Mouse (Mus musculus): ENCODE data around the gene Cpxm2. TPM values are rescaled to one million over a fixed set of nuclear protein-coding genes. Genes with fewer than 3 reads are reported as not detected.
A peak's percentile ranks its signal among the peaks of the same experiment; 100 is the strongest.

Gene Cpxm2
- polyA plus RNA-seq (2015; fragmentation: Nextera tagmentation; extraction: Ambion mirVana): 1.6 and 3.9 TPM in 2 replicates

DNA sequence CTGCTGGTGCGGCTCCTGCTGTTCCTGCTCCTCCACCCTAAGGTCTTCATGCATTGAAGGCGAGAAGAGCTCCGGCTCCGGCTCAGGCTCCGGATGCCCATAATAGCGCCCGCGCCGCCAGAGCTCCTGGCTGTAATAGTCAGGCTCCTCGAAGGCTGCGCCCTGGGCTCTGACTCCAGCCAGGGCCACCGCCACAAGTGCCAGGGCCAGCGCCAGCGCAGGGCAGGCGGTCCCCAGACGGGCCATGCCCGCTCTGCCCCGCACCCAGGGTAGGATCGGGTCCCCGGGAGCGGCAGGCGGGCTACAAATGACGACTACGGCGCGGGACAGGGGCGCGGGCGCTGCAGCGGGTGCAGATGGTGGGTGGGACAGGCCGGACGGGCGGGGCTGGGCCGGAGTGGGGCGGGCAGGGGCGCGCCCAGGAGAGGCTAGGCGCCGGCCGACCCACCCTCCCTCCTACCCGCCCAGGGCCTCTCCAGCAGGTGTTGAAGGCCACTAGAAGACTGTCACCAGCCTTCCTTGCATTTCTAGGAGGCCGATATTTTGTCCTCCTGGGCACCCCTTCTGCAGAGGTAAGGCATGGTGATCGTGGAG, at the start of gene Cpxm2:
Cpxm2 (minus strand) TSS at position 372 of the 594 bp plus-strand sequence.
- peaks cover 11% of the 10 kb centered on the region for H3K4me1 ChIP-seq
- ATAC-seq (replicated peaks; ENCODE audit: low FRiP score): peak; percentile 25; the same call in 1 of the 2 replicates
- peak within 1 kb of the TSS; percentile 37 for H3K9ac ChIP-seq
- H3K4me3 ChIP-seq (replicated peaks): peak within 1 kb of the TSS; percentile 47
- peaks cover 37% of the 10 kb centered on the region for H3K27me3 ChIP-seq
- WGBS: 2% methylated on average over 42 of the region's 43 CpGs
- peak within 1 kb of the TSS; percentile 86 for H3K4me2 ChIP-seq
- H3K27ac ChIP-seq: no peak within 1 kb of the TSS
- H3K36me3 ChIP-seq: no peaks in the 10 kb centered on the region
- no peaks in the 10 kb centered on the region for H3K9me3 ChIP-seq (replicated peaks)

DNA sequence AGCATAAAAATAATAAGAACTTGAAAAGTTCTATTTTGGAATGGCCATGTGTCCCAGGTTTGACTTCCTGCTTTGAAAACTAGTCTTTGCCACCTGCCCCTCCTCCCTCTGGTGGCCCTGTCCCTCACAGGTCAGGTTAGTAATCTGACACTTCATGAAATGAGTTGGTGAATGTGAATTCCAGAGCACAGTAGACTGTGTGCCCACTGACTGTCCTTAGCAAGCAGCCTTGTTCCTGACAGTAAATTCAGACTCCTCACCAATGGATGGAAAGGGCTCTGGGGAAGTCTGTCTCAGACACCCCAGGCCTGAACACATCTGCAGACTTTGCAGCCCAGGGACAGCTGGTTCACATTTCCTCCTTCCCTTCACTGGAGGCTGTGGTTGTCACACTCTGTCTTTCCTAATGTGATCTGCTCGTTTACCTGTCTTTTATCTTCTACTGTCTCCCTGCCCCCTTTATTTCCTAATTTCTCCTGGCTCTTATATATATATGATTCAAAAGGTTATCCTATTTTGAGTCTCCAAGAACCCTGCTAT, 49.6 kb upstream of the Cpxm2 start:
- Histone ChIP-seq H3K4me1 (peaks cover 6% of the 10 kb centered on the region), H3K27ac (0 out of 2 replicates have a peak overlapping the region, but pooled peaks have one; percentile 0), H3K36me3 (no peaks in the 10 kb centered on the region), H3K27me3 (peaks cover 19% of the 10 kb centered on the region; the same call in 1 of the 2 replicates), H3K9me3 (replicated peaks) (no peaks in the 10 kb centered on the region), H3K9ac (no peak overlapping the region), H3K4me2 (no peak overlapping the region), H3K4me3 (replicated peaks) (no peak overlapping the region)
- ATAC-seq (replicated peaks; ENCODE audit: low FRiP score): peak; percentile 60; the same call in 1 of the 2 replicates
- 5% methylated on average over 1 of the region's 1 CpGs for whole genome bisulfite sequencing

GRCm38 (mm10) chr7:132199686-132200085, 45.1 kb upstream of the Cpxm2 start:
- 19% methylated on average over 6 of the region's 6 CpGs for WGBS
- H3K4me3 ChIP-seq (replicated peaks): no peak overlapping the region
- no peaks in the 10 kb centered on the region for H3K9me3 ChIP-seq (replicated peaks)
- no peaks in the 10 kb centered on the region for H3K36me3 ChIP-seq
- ATAC-seq (replicated peaks; ENCODE audit: low FRiP score): no peak
- no peak overlapping the region for H3K27ac ChIP-seq
- peaks cover 6% of the 10 kb centered on the region for H3K4me1 ChIP-seq
- no peak overlapping the region for H3K9ac ChIP-seq
- H3K27me3 ChIP-seq: peaks cover 23% of the 10 kb centered on the region; the same call in 1 of the 2 replicates
- no peak overlapping the region for H3K4me2 ChIP-seq

- no peaks in the 10 kb centered on the region for H3K4me1 ChIP-seq
- 85% methylated on average over 1 of the region's 1 CpGs for WGBS
Measured at GRCm38 (mm10) chr7:132198806-132199205, 44.3 kb upstream of the Cpxm2 start.

DNA sequence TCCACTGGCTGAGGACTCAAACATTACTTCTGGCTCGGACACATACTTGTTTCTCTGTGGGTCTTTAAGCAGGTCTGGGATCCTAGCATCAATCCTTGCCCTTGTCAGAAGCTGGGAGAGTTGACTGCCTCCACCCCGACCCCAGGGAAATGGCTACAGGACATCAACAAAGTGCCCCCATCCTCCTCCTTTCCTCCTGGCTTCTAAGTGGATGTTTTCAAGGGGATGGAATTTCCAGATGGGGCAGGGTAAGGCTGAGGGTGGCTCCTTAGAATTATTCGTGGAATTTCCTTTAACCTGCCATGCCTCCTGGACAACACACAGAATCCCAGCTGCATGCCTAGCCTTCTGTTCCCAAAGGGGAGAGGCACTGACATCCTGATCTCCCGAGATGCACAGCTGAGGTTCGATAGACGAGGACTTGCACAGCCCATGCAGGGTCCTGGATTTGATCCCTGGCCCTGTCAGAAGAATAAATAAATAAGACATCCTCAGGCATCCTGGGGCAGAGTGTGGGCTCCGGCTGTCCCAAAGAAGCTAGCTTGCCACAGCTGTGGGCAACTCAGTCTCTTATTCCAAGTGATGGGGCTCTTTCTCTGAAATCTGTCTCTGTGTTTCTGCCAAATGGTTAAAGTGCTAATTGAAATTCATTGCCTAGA, 43.4 kb upstream of the Cpxm2 start:
- H3K4me2 ChIP-seq: no peak overlapping the region
- H3K27me3 ChIP-seq: peaks cover 23% of the 10 kb centered on the region; the same call in 1 of the 2 replicates
- H3K9me3 ChIP-seq (replicated peaks): no peaks in the 10 kb centered on the region
- H3K36me3 ChIP-seq: no peaks in the 10 kb centered on the region
- H3K9ac ChIP-seq: no peak overlapping the region
- H3K4me1 ChIP-seq: no peaks in the 10 kb centered on the region
- WGBS: 35% methylated on average over 7 of the region's 7 CpGs
- no peak overlapping the region for H3K4me3 ChIP-seq (replicated peaks)
- H3K27ac ChIP-seq: no peak overlapping the region
- no peak for ATAC-seq (replicated peaks; ENCODE audit: low FRiP score)

More at GRCm38 (mm10) chr7:132198806-132199205, 44.3 kb upstream of the Cpxm2 start:
- Histone ChIP-seq H3K4me2 (no peak overlapping the region), H3K9me3 (replicated peaks) (no peaks in the 10 kb centered on the region), H3K27me3 (peaks cover 23% of the 10 kb centered on the region; the same call in 1 of the 2 replicates), H3K9ac (no peak overlapping the region), H3K4me3 (replicated peaks) (no peak overlapping the region), H3K27ac (no peak overlapping the region), H3K36me3 (no peaks in the 10 kb centered on the region)
- ATAC-seq (replicated peaks; ENCODE audit: low FRiP score): no peak

DNA sequence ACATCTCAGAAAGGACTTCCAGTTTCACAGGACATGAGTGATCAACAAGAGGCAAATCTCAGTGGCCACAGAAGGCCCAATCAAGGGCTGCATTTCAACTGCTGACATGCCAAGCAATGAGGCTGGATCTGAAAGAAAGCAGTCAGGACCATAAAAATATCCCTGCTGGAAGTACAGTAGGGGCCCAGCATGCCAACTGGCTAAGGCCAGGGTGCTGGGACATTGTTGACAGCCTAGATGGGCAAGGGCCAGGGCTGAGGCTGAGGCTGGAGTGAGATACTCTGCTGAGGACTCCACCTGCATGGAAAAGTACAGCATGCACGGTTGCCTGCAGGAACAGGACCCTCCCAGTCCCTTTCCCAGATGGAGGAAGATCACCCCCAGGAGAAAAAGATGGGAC, 42.0 kb upstream of the Cpxm2 start:
- 80% methylated on average over 1 of the region's 1 CpGs for WGBS
- no peaks in the 10 kb centered on the region for H3K36me3 ChIP-seq
- no peak overlapping the region for H3K4me3 ChIP-seq (replicated peaks)
- no peak overlapping the region for H3K4me2 ChIP-seq
- H3K27me3 ChIP-seq: peaks cover 14% of the 10 kb centered on the region; the same call in 1 of the 2 replicates
- H3K9ac ChIP-seq: no peak overlapping the region
- ATAC-seq (replicated peaks; ENCODE audit: low FRiP score): no peak
- no peak overlapping the region for H3K27ac ChIP-seq
- H3K9me3 ChIP-seq (replicated peaks): no peaks in the 10 kb centered on the region
- no peaks in the 10 kb centered on the region for H3K4me1 ChIP-seq

DNA sequence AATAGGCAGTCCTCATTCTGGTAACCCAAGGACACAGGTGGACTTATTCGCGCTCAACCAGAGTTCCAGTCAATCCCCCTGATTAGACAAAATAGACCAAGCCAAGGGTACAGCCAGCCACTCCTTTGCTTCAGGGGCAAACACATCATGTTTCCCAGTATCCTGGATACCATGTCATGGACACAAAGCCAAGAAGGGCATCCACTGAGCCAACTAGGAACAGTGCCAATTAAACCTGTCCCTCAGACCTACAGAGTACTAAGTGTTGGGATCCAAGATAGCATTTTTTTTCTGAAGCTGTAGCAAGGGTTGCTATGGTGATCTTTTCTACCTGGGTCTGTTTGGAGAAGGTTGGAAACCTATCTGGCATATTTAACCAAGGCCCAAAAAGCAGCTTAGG, 39.1 kb upstream of the Cpxm2 start:
- Histone ChIP-seq H3K4me2 (no peak overlapping the region), H3K27ac (no peak overlapping the region), H3K9ac (no peak overlapping the region), H3K9me3 (replicated peaks) (no peaks in the 10 kb centered on the region), H3K27me3 (0 out of 2 replicates have a peak, but pooled peaks cover 7% of the 10 kb centered on the region), H3K36me3 (no peaks in the 10 kb centered on the region), H3K4me1 (no peaks in the 10 kb centered on the region), H3K4me3 (replicated peaks) (no peak overlapping the region)
- no peak for ATAC-seq (replicated peaks; ENCODE audit: low FRiP score)
- WGBS: 92% methylated on average over 2 of the region's 2 CpGs

DNA sequence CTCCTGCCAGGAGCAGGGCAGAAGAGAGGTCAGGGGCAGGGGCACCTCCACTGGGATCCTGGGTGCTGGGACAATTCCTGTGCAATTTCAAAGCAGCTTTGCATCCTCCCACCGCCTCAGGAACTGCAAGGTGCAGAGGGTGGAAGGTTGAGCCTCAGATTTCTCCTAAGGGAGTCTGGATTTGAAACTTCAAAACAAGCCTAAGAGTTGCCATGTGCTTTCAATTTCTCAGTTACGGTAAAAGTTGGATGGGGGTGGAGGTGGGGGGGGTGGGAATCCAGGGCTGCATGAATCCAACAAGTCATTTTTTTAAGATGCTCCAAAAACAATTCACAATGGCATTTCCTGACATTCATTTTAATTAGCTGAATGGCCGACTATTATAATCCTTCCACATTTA, 32.9 kb upstream of the Cpxm2 start:
- WGBS: 66% methylated on average over 3 of the region's 3 CpGs
- H3K27ac ChIP-seq: no peak overlapping the region
- no peak overlapping the region for H3K4me2 ChIP-seq
- H3K36me3 ChIP-seq: no peaks in the 10 kb centered on the region
- H3K9ac ChIP-seq: no peak overlapping the region
- no peak overlapping the region for H3K4me3 ChIP-seq (replicated peaks)
- no peaks in the 10 kb centered on the region for H3K27me3 ChIP-seq
- H3K4me1 ChIP-seq: no peaks in the 10 kb centered on the region
- ATAC-seq (replicated peaks; ENCODE audit: low FRiP score): no peak
- H3K9me3 ChIP-seq (replicated peaks): no peaks in the 10 kb centered on the region

DNA sequence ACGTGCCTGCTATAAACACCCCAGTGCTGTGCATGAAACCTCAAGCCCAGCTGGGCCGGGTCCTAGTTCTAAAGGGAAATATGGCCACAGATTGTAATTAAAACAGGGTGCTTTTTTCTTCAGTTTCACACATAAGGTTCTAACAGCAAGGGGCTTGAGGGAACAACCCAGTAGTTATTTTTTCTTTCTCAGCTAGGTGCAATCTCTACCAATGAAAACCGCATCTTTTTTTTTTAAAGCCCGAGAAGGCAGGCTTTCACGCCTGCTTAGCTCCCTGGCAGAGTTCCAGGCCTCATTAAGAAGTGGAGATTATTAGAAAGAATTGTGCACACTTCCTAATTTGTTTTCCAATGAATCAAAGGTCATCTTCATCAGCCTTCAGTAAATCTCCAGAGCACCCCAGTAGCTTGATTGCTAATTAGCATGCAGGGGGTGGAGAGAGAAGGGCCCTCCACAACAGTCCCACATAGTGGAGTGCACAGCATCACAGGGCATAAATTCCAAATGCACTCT, 29.4 kb upstream of the Cpxm2 start:
- ATAC-seq (replicated peaks; ENCODE audit: low FRiP score): no peak
- Histone ChIP-seq H3K36me3 (no peaks in the 10 kb centered on the region), H3K9me3 (replicated peaks) (no peaks in the 10 kb centered on the region), H3K4me1 (no peaks in the 10 kb centered on the region), H3K4me2 (no peak overlapping the region), H3K27ac (no peak overlapping the region), H3K9ac (no peak overlapping the region), H3K27me3 (no peaks in the 10 kb centered on the region), H3K4me3 (replicated peaks) (no peak overlapping the region)
- WGBS: 63% methylated on average over 5 of the region's 5 CpGs

- no peaks in the 10 kb centered on the region for H3K36me3 ChIP-seq
- no peaks in the 10 kb centered on the region for H3K4me1 ChIP-seq
- no peak overlapping the region for H3K27ac ChIP-seq
- H3K9me3 ChIP-seq (replicated peaks): no peaks in the 10 kb centered on the region
- WGBS: 85% methylated on average over 4 of the region's 4 CpGs
- H3K4me3 ChIP-seq (replicated peaks): no peak overlapping the region
- no peaks in the 10 kb centered on the region for H3K27me3 ChIP-seq
- no peak overlapping the region for H3K4me2 ChIP-seq
- no peak for ATAC-seq (replicated peaks; ENCODE audit: low FRiP score)
- H3K9ac ChIP-seq: no peak overlapping the region
Measured at GRCm38 (mm10) chr7:132181586-132182198, 27.2 kb upstream of the Cpxm2 start.

DNA sequence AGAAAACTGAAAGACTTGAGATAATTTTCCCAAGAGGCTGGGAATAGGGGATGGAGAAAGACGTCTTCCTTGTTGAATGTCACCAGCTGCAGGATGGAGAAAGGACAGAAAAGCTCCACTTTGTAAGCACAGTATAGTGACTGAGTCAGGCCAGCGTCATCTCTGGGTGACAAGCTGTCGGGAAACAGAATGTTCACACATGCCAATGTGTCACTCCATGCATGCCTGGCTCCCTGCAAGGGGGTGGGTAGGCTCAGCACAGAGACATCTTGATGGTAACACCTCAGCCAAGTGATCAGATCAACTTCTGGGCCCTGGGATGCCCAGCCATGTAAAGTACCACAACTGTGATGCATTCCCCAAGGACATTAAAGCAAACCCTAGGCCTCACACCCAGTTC, 26.5 kb upstream of the Cpxm2 start:
- no peak overlapping the region for H3K4me3 ChIP-seq (replicated peaks)
- no peak overlapping the region for H3K4me2 ChIP-seq
- no peak overlapping the region for H3K27ac ChIP-seq
- no peaks in the 10 kb centered on the region for H3K4me1 ChIP-seq
- H3K9me3 ChIP-seq (replicated peaks): no peaks in the 10 kb centered on the region
- WGBS: 84% methylated on average over 3 of the region's 3 CpGs
- H3K36me3 ChIP-seq: no peaks in the 10 kb centered on the region
- no peaks in the 10 kb centered on the region for H3K27me3 ChIP-seq
- H3K9ac ChIP-seq: no peak overlapping the region
- no peak for ATAC-seq (replicated peaks; ENCODE audit: low FRiP score)

DNA sequence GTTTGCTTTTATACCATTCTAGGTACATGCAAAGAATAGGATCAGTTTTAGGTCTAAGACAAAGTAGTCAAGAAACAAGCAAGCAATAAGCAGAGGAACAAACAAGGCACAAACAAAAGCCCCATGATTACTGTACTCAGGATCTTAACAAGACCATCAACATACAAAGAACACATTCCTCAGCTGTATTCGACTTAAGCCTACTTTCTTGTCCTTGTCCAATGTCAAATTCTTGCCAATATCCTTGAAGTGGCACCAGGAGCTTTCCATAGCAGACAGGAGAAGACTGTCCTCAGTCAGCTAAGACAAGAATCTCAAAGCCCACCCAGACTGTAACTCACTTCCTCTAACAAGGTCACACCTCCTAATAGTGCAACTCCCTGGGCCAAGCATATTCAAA, 24.5 kb upstream of the Cpxm2 start:
- 55% methylated on average over 1 of the region's 1 CpGs for WGBS
- Histone ChIP-seq H3K4me1 (no peaks in the 10 kb centered on the region), H3K27ac (no peak overlapping the region), H3K4me3 (replicated peaks) (no peak overlapping the region), H3K9ac (no peak overlapping the region), H3K9me3 (replicated peaks) (no peaks in the 10 kb centered on the region), H3K36me3 (no peaks in the 10 kb centered on the region), H3K4me2 (no peak overlapping the region), H3K27me3 (no peaks in the 10 kb centered on the region)
- no peak for ATAC-seq (replicated peaks; ENCODE audit: low FRiP score)
